Comparison of ENCODE assay signal across 19 mouse cellular contexts in the genomic region with DNA sequence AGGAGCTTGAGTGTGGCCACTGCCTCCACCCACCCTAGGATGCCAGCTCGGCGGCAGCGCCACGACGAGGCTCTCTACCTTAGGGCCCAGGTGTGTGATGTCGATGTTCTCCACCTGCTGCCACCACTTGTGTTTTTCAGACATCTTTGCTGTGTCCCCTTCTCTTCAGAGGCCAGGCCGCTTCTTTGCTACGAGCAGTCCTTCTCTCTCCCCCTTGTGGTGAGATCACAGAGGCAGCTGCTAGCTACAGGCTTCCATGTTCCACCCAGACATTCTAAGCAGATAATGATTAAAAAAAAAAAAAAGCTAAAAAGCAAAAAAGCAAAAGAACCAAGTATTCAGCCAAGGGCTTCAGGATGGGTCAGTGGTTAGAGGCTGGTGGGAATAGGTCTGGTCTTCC. TPM values are rescaled to one million over a fixed set of nuclear protein-coding genes. Genes with fewer than 3 reads are reported as not detected.
DNase-seq lines count a peak whose midpoint lies in the region; ATAC-seq and TF ChIP-seq lines count a peak whose summit lies in the region.
"Had no signal": no experiment of that assay in that cellular context is flagged by ENCODE, and none has a peak within 500 bp of the region (broad histone marks: within the 10 kb centered on the region; RNA-seq: fewer than 3 reads in every experiment).

Gene Catsper4, minus strand, starts transcription at position 190 of the 400 bp plus-strand sequence.

- H3K9me3 ChIP-seq in forebrain, embryonic 14.5 days (replicated peaks; ENCODE audit: control insufficient read depth, low read length) = no peaks in the 10 kb centered on the region
- no peaks in the 10 kb centered on the region for H3K9me3 ChIP-seq in forebrain, embryonic 10.5 days
- H3K9me3 ChIP-seq: stomach, embryonic 15.5 days had no signal

- H3K27ac ChIP-seq in forebrain, embryonic 14.5 days (ENCODE audit: low read depth, low read length) = no peak within 1 kb of the TSS
- no peak within 1 kb of the TSS for H3K27ac ChIP-seq in forebrain, embryonic 10.5 days
- H3K27ac ChIP-seq in left cerebral cortex, adult 2 months = no peak within 1 kb of the TSS
- H3K27ac ChIP-seq in embryonic fibroblast, embryonic 13.5 days (ENCODE audit: insufficient read depth, low read length) = no peak within 1 kb of the TSS
- H3K27ac ChIP-seq: stomach, embryonic 15.5 days had no signal

- TF ChIP-seq CTCF in left cerebral cortex, adult 2 months (IDR thresholded peaks at IDR 0.05) = peak; percentile 36
- TF ChIP-seq CTCF in embryonic fibroblast, embryonic 13.5 days (IDR thresholded peaks at IDR 0.05; ENCODE audit: borderline replicate concordance, insufficient read depth, low read length) = peak; percentile 16; the same call in 1 of the 2 replicates

- intact Hi-C loops in left cerebral cortex, adult 2 months (cut with DNase I) = no loop called here

- TF ChIP-seq POLR2A in embryonic fibroblast, embryonic 13.5 days (IDR thresholded peaks at IDR 0.05; ENCODE audit: low read depth, low read length) = no peak

- H3K36me3 ChIP-seq in forebrain, embryonic 14.5 days (ENCODE audit: control insufficient read depth, insufficient read depth, low read length) = no peaks in the 10 kb centered on the region
- H3K36me3 ChIP-seq in forebrain, embryonic 10.5 days (replicated peaks) = no peaks in the 10 kb centered on the region
- H3K36me3 ChIP-seq: stomach, embryonic 15.5 days had no signal

- no peaks in the 10 kb centered on the region for H3K4me1 ChIP-seq in forebrain, embryonic 14.5 days (ENCODE audit: control insufficient read depth, insufficient read depth, low read length)
- peaks cover 21% of the 10 kb centered on the region for H3K4me1 ChIP-seq in forebrain, embryonic 10.5 days
- no peaks in the 10 kb centered on the region for H3K4me1 ChIP-seq in embryonic fibroblast, embryonic 13.5 days (ENCODE audit: control insufficient read depth, insufficient read depth, low read length)
- H3K4me1 ChIP-seq: stomach, embryonic 15.5 days had no signal

- ATAC-seq in forebrain, embryonic 14.5 days = no peak
- no peak for ATAC-seq in frontal cortex, adult (ENCODE audit: low TSS enrichment)

- H3K27me3 ChIP-seq in forebrain, embryonic 14.5 days (replicated peaks; ENCODE audit: control insufficient read depth, insufficient read depth, low read length) = no peaks in the 10 kb centered on the region
- no peaks in the 10 kb centered on the region for H3K27me3 ChIP-seq in forebrain, embryonic 10.5 days (ENCODE audit: poor library complexity, severe bottlenecking)
- H3K27me3 ChIP-seq: stomach, embryonic 15.5 days had no signal

- H3K4me3 ChIP-seq in forebrain, embryonic 14.5 days (ENCODE audit: low read depth, low read length) = no peak within 1 kb of the TSS
- no peak within 1 kb of the TSS for H3K4me3 ChIP-seq in forebrain, embryonic 10.5 days
- no peak within 1 kb of the TSS for H3K4me3 ChIP-seq in left cerebral cortex, adult 2 months
- H3K4me3 ChIP-seq in embryonic fibroblast, embryonic 13.5 days (ENCODE audit: insufficient read depth, low read length) = no peak within 1 kb of the TSS
- H3K4me3 ChIP-seq: stomach, embryonic 15.5 days had no signal

- H3K9ac ChIP-seq in forebrain, embryonic 14.5 days (ENCODE audit: low read length) = no peak within 1 kb of the TSS
- H3K9ac ChIP-seq: stomach, embryonic 15.5 days had no signal

- H3K4me2 ChIP-seq in forebrain, embryonic 14.5 days (ENCODE audit: low read length) = no peak within 1 kb of the TSS
- H3K4me2 ChIP-seq: stomach, embryonic 15.5 days had no signal

- 79% methylated on average over 8 of the region's 8 CpGs for WGBS in forebrain, embryonic 14.5 days
- 79% methylated on average over 8 of the region's 8 CpGs for WGBS in forebrain, embryonic 10.5 days

- peak; percentile 6 for DNase-seq in forebrain, embryonic 14.5 days (ENCODE audit: low spot score)
- DNase-seq in forebrain, embryonic 10.5 days (ENCODE audit: extremely low spot score, low spot score) = no peak
- no peak for DNase-seq in left cerebral cortex, adult 2 months (ENCODE audit: extremely low spot score in 1 of 2, low spot score in 2 of 2)
- no peak for DNase-seq in left cerebral cortex, adult 11 months (ENCODE audit: low spot score)
- peak; percentile 25 for DNase-seq in 416B (ENCODE audit: low read depth)
- DNase-seq in heart, postnatal 4 days = no peak
- DNase-seq: cerebellum, adult 11 months; cerebellum, postnatal 25 days; kidney, adult 11 months; lung, adult 18-20 months had no signal

RNA-seq across cellular contexts. Expression of gene Catsper4, which starts in this region (rescaled TPM):
- not detected in 2 replicates for polyA plus RNA-seq in forebrain, embryonic 14.5 days (2014; fragmentation: Nextera tagmentation; extraction: Ambion mirVana)
- not detected in 2 replicates for polyA plus RNA-seq in forebrain, embryonic 10.5 days (2016; fragmentation: Nextera tagmentation; extraction: Ambion mirVana)
- not detected for total RNA-seq in left cerebral cortex, adult 2 months (2021)
- polyA plus RNA-seq in embryonic fibroblast, embryonic 13.5 days (2011; ENCODE audit: insufficient read length, low read depth, missing spikeins) = not detected in 2 replicates
- total RNA-seq in heart, postnatal 4 days (2021) = not detected
- total RNA-seq: adrenal gland, postnatal 4 days; megakaryocyte, adult 5-6 weeks; monocyte, adult 5-6 weeks had no signal
- polyA plus RNA-seq: heart, embryonic 14.5 days; hindbrain, embryonic 11.5 days; neural tube, embryonic 14.5 days had no signal

Comparison
In these comparisons a context has a peak if more than half of its experiments do, and no peak if none do; other contexts are left out.
1. Peak in DNase-seq in forebrain, embryonic 14.5 days; RNA of the gene not detected or under 1 TPM.